Mouse (Mus musculus): ENCODE data around the gene Klhl3.
A peak's percentile ranks its signal among the peaks of the same experiment; 100 is the strongest.

Klhl3 gene

GRCm38 (mm10) chr13:58066496-58067389 lies 46.6 kb downstream of the Klhl3 start:
- no peak for DNase-seq (ENCODE audit: low spot score)

- DNase-seq (ENCODE audit: low spot score), result peak; percentile 21
Measured at GRCm38 (mm10) chr13:58066081-58066495, 47.3 kb downstream of the Klhl3 start.

- no peak for DNase-seq (ENCODE audit: low spot score)
Measured at GRCm38 (mm10) chr13:58065316-58065715, 48.1 kb downstream of the Klhl3 start.

- DNase-seq (ENCODE audit: low spot score), result no peak
Measured at GRCm38 (mm10) chr13:58057953-58058870, 55.2 kb downstream of the Klhl3 start.

- DNase-seq (ENCODE audit: low spot score), result no peak
Measured at GRCm38 (mm10) chr13:58056618-58057017, 56.8 kb downstream of the Klhl3 start.

- peak; percentile 28 for DNase-seq (ENCODE audit: low spot score)
Measured at GRCm38 (mm10) chr13:58053628-58054027, 59.8 kb downstream of the Klhl3 start.

GRCm38 (mm10) chr13:58051654-58052053 lies 61.7 kb downstream of the Klhl3 start:
- no peak for DNase-seq (ENCODE audit: low spot score)

GRCm38 (mm10) chr13:58051251-58051650 lies 62.1 kb downstream of the Klhl3 start:
- no peak for DNase-seq (ENCODE audit: low spot score)

GRCm38 (mm10) chr13:58049121-58049520 lies 64.3 kb downstream of the Klhl3 start:
- no peak for DNase-seq (ENCODE audit: low spot score)

GRCm38 (mm10) chr13:58048076-58048475 lies 65.3 kb downstream of the Klhl3 start:
- no peak for DNase-seq (ENCODE audit: low spot score)

- no peak for DNase-seq (ENCODE audit: low spot score)
Measured at GRCm38 (mm10) chr13:58046178-58046577, 67.2 kb downstream of the Klhl3 start.

GRCm38 (mm10) chr13:58045278-58045677 lies 68.1 kb downstream of the Klhl3 start:
- no peak for DNase-seq (ENCODE audit: low spot score)

GRCm38 (mm10) chr13:58043278-58043677 lies 70.1 kb downstream of the Klhl3 start:
- DNase-seq (ENCODE audit: low spot score), result no peak

- no peak for DNase-seq (ENCODE audit: low spot score)
Measured at GRCm38 (mm10) chr13:58040112-58040511, 73.3 kb downstream of the Klhl3 start.

- DNase-seq (ENCODE audit: low spot score), result no peak
Measured at GRCm38 (mm10) chr13:58037506-58037905, 75.9 kb downstream of the Klhl3 start.

GRCm38 (mm10) chr13:58035470-58036156 lies 77.8 kb downstream of the Klhl3 start:
- DNase-seq (ENCODE audit: low spot score), result peak; percentile 50

GRCm38 (mm10) chr13:58034985-58035384 lies 78.4 kb downstream of the Klhl3 start:
- no peak for DNase-seq (ENCODE audit: low spot score)

GRCm38 (mm10) chr13:58034507-58034906 lies 78.9 kb downstream of the Klhl3 start:
- DNase-seq (ENCODE audit: low spot score), result no peak

- DNase-seq (ENCODE audit: low spot score), result peak; percentile 55
Measured at GRCm38 (mm10) chr13:58031755-58032154, 81.6 kb downstream of the Klhl3 start.

- no peak for DNase-seq (ENCODE audit: low spot score)
Measured at GRCm38 (mm10) chr13:58027115-58027514, 86.3 kb downstream of the Klhl3 start.

GRCm38 (mm10) chr13:58025701-58026414 lies 87.5 kb downstream of the Klhl3 start:
- no peak for DNase-seq (ENCODE audit: low spot score)

Data from testis, postnatal 14 days (tissue).